Mouse (Mus musculus) thymus, adult 2 months (tissue): ENCODE measurements around the gene Nxnl1. TPM values are rescaled to one million over a fixed set of nuclear protein-coding genes. Genes with fewer than 3 reads are reported as not detected.
A peak's percentile ranks its signal among the peaks of the same experiment; 100 is the strongest.
"Not testable (repeated sequence)": the region's sequence is repeated elsewhere in the genome, so short reads cannot be mapped to it uniquely, and the experiment has no call there.

ENCODE experiments used
- DNase-seq: peaks from one replicate; pipeline ENCODE4 v3.0.0; 2021
- H3K27ac ChIP-seq: fragments of 200-500 bp; 2 replicates; pipeline ENCODE4 v1.5.1; 2012; ENCODE audit warnings: low read length, control low read depth; ENCODE audit not compliant: control insufficient read depth, insufficient read depth
- H3K27me3 ChIP-seq: fragments of 200-500 bp; 2 replicates; pipeline ENCODE4 v1.6.1; 2012; ENCODE audit warnings: mild to moderate bottlenecking, low read length, moderate library complexity, mixed read lengths; ENCODE audit not compliant: control insufficient read depth, insufficient read depth
- H3K36me3 ChIP-seq: fragments of 200-500 bp; 2 replicates; pipeline ENCODE4 v1.6.1; 2012; ENCODE audit warnings: mild to moderate bottlenecking, low read length, moderate library complexity; ENCODE audit not compliant: control insufficient read depth, insufficient read depth
- H3K4me1 ChIP-seq: fragments of 200-500 bp; replicated peaks from 2 replicates; pipeline ENCODE4 v1.6.1; 2012; ENCODE audit warnings: low read length; ENCODE audit not compliant: control insufficient read depth, insufficient read depth
- H3K4me3 ChIP-seq: fragments of 200-500 bp; 2 replicates; pipeline ENCODE4 v1.5.1; 2012; ENCODE audit warnings: mild to moderate bottlenecking, low read length, control low read depth, moderate library complexity; ENCODE audit not compliant: control insufficient read depth, insufficient read depth
- CTCF ChIP-seq: fragments of 200-500 bp; IDR thresholded peaks from 2 replicates; pipeline ENCODE4 v1.5.1; 2012; ENCODE audit warnings: mild to moderate bottlenecking, control low read depth, low read length, moderate library complexity, borderline replicate concordance; ENCODE audit not compliant: control insufficient read depth, poor library complexity, insufficient read depth; ENCODE audit errors: extremely low read depth
- POLR2A ChIP-seq: fragments of 200-500 bp; IDR thresholded peaks from 2 replicates; pipeline ENCODE4 v1.6.1; 2012; ENCODE audit warnings: mild to moderate bottlenecking, low read length, control low read depth, moderate library complexity; ENCODE audit not compliant: control insufficient read depth, poor library complexity, insufficient read depth; ENCODE audit errors: extremely low read depth
- WGBS: fragments of 180-500 bp; shearing (Covaris S2); methylation state at CpG from one replicate; pipeline ENCODE4 v1.1.7; 2018; 5-methylcytosine and 5-hydroxymethylcytosine counted together
- polyA plus RNA-seq: library from polyadenylated mRNA; depleted of rRNA; stranded (reverse); fragments of >200 nt; gene quantifications from 2 replicates; pipeline ENCODE4 v1.2.3, GENCODE M21; 2012; rRNA removed

The Nxnl1 gene
- polyA plus RNA-seq, 1 experiment: 0.05 TPM

- Histone ChIP-seq H3K4me3 (no peak overlapping the region), H3K36me3 (no peaks in the 10 kb centered on the region), H3K27me3 (no peaks in the 10 kb centered on the region), H3K4me1 (no peaks in the 10 kb centered on the region), H3K27ac (no peak overlapping the region)
- TF ChIP-seq POLR2A (0 out of 2 replicates have a peak, but pooled peaks have one; percentile 22), CTCF (peak; percentile 91)
- peak; percentile 97 for DNase-seq
- 2% methylated on average over 17 of the region's 17 CpGs for WGBS
These were observed 44.8 kb downstream of the Nxnl1 start for GRCm38 (mm10) chr8:71521634-71522033.

- H3K36me3 ChIP-seq: not testable (repeated sequence)
- peak; percentile 67 for DNase-seq
These were observed 47.2 kb downstream of the Nxnl1 start for GRCm38 (mm10) chr8:71519037-71519825.

GRCm38 (mm10) chr8:71516786-71517185 lies 49.6 kb downstream of the Nxnl1 start:
- Histone ChIP-seq H3K4me1 (no peaks in the 10 kb centered on the region), H3K27me3 (no peaks in the 10 kb centered on the region; the same call in 1 of the 2 replicates), H3K36me3 (no peaks in the 10 kb centered on the region), H3K4me3 (no peak overlapping the region), H3K27ac (no peak overlapping the region)
- TF ChIP-seq POLR2A (no peak), CTCF (no peak)
- no peak for DNase-seq
- 83% methylated on average over 6 of the region's 6 CpGs for WGBS

More at GRCm38 (mm10) chr8:71519037-71519825, 47.2 kb downstream of the Nxnl1 start:
- not testable (repeated sequence) for H3K27ac ChIP-seq, H3K4me1 ChIP-seq, H3K27me3 ChIP-seq, H3K4me3 ChIP-seq
- 29% methylated on average over 10 of the region's 10 CpGs for WGBS

GRCm38 (mm10) chr8:71515043-71515442 lies 51.4 kb downstream of the Nxnl1 start:
- no peak for TF ChIP-seq CTCF
- no peak for TF ChIP-seq POLR2A
- H3K36me3 ChIP-seq: no peaks in the 10 kb centered on the region
- no peak overlapping the region for H3K4me3 ChIP-seq
- no peaks in the 10 kb centered on the region for H3K4me1 ChIP-seq
- WGBS: 86% methylated on average over 5 of the region's 5 CpGs
- DNase-seq: no peak
- H3K27ac ChIP-seq: no peak overlapping the region
- H3K27me3 ChIP-seq: peaks cover 3% of the 10 kb centered on the region; the same call in 1 of the 2 replicates

GRCm38 (mm10) chr8:71513018-71513754 lies 53.2 kb downstream of the Nxnl1 start:
- Histone ChIP-seq H3K36me3 (no peaks in the 10 kb centered on the region), H3K4me3 (no peak overlapping the region), H3K27ac (no peak overlapping the region), H3K4me1 (no peaks in the 10 kb centered on the region), H3K27me3 (peaks cover 3% of the 10 kb centered on the region; the same call in 1 of the 2 replicates)
- TF ChIP-seq POLR2A: no peak
- TF ChIP-seq CTCF: no peak
- 37% methylated on average over 15 of the region's 15 CpGs for WGBS
- DNase-seq: no peak

GRCm38 (mm10) chr8:71511644-71512043 lies 54.8 kb downstream of the Nxnl1 start, which contains the start of gene Plvap:
Gene Plvap, minus strand, starts transcription at chr8:71511752.
- WGBS: 7% methylated on average over 14 of the region's 14 CpGs
- H3K27ac ChIP-seq: no peak within 1 kb of the TSS
- no peaks in the 10 kb centered on the region for H3K36me3 ChIP-seq
- peaks cover 8% of the 10 kb centered on the region for H3K4me1 ChIP-seq
- TF ChIP-seq POLR2A: no peak
- no peak for TF ChIP-seq CTCF
- peaks cover 3% of the 10 kb centered on the region; the same call in 1 of the 2 replicates for H3K27me3 ChIP-seq
- no peak within 1 kb of the TSS for H3K4me3 ChIP-seq
- no peak for DNase-seq

Other genes starting within 250 kb of the Nxnl1 start
- 133 and 156 TPM in 2 replicates for gene Use1, start 199.8 kb downstream of the Nxnl1 start, polyA plus RNA-seq
- 34.9 and 36.1 TPM in 2 replicates for gene Ocel1, start 195.3 kb downstream of the Nxnl1 start, polyA plus RNA-seq
- 71.2 and 71.5 TPM in 2 replicates for gene Nr2f6, start 184.6 kb downstream of the Nxnl1 start, polyA plus RNA-seq
- 9.9 and 13.6 TPM in 2 replicates for gene Ushbp1, start 170.8 kb downstream of the Nxnl1 start, polyA plus RNA-seq
- gene Babam1, start 169.7 kb downstream of the Nxnl1 start, polyA plus RNA-seq: 219 and 225 TPM in 2 replicates
- gene Ankle1, start 160.6 kb downstream of the Nxnl1 start, polyA plus RNA-seq: 60.0 and 72.6 TPM in 2 replicates
- gene Abhd8, start 102.9 kb downstream of the Nxnl1 start, polyA plus RNA-seq: 282 and 336 TPM in 2 replicates
- gene Mrpl34, start 101.6 kb downstream of the Nxnl1 start, polyA plus RNA-seq: 119 and 125 TPM in 2 replicates
- 201 and 216 TPM in 2 replicates for gene Dda1, start 97.4 kb downstream of the Nxnl1 start, polyA plus RNA-seq
- gene Ano8, start 80.6 kb downstream of the Nxnl1 start, polyA plus RNA-seq: 34.8 and 40.7 TPM in 2 replicates
- gene Gtpbp3, start 78.5 kb downstream of the Nxnl1 start, polyA plus RNA-seq: 56.8 and 58.7 TPM in 2 replicates
- 59.2 and 62.6 TPM in 2 replicates for gene Plvap, start 54.8 kb downstream of the Nxnl1 start, polyA plus RNA-seq
- gene Ccdc194, start 40.9 kb downstream of the Nxnl1 start, polyA plus RNA-seq: 0.09 and 0.11 TPM in 2 replicates
- gene Bst2, start 29.1 kb downstream of the Nxnl1 start, polyA plus RNA-seq: 457 and 474 TPM in 2 replicates
- gene Mvb12a, start 23.7 kb downstream of the Nxnl1 start, polyA plus RNA-seq: 166 and 182 TPM in 2 replicates
- gene Tmem221, start 7.7 kb downstream of the Nxnl1 start, polyA plus RNA-seq: 15.5 and 17.2 TPM in 2 replicates
- gene Slc27a1, start 2.3 kb upstream of the Nxnl1 start, polyA plus RNA-seq: 174 and 176 TPM in 2 replicates
- 280 and 369 TPM in 2 replicates for gene Pgls, start 25.6 kb upstream of the Nxnl1 start, polyA plus RNA-seq
- 23.9 and 28.4 TPM in 2 replicates for gene Fam129c, start 31.0 kb upstream of the Nxnl1 start, polyA plus RNA-seq
- gene Colgalt1, start 44.4 kb upstream of the Nxnl1 start, polyA plus RNA-seq: 134 and 158 TPM in 2 replicates
- 1.6 and 2.0 TPM in 2 replicates for gene Unc13a, start 105.2 kb upstream of the Nxnl1 start, polyA plus RNA-seq
- 68.0 and 77.5 TPM in 2 replicates for gene Jak3, start 109.7 kb upstream of the Nxnl1 start, polyA plus RNA-seq
- 42.6 and 56.8 TPM in 2 replicates for gene Insl3, start 122.6 kb upstream of the Nxnl1 start, polyA plus RNA-seq
- gene B3gnt3, start 135.2 kb upstream of the Nxnl1 start, polyA plus RNA-seq: 6.3 and 6.9 TPM in 2 replicates
- gene Fcho1, start 159.1 kb upstream of the Nxnl1 start, polyA plus RNA-seq: 767 and 809 TPM in 2 replicates